Mouse (Mus musculus) kidney, embryonic 14.5 days (tissue): ENCODE data around the gene Ccdc15. TPM values are rescaled to one million over a fixed set of nuclear protein-coding genes. Genes with fewer than 3 reads are reported as not detected.

Experiments
- ATAC-seq: fragments of 200-750 bp; cut with Nextera tagmentation; 2 replicates; pipeline ENCODE4 v1.8.0; 2017; ENCODE audit warnings: moderate number of reproducible peaks, mild to moderate bottlenecking, moderate TSS enrichment, moderate library complexity; ENCODE audit not compliant: low FRiP score, low TSS enrichment
- H3K27ac ChIP-seq: fragments of 300-500 bp; sonication (generic); 2 replicates; pipeline ENCODE4 v1.5.1; 2014; ENCODE audit warnings: low read depth, mild to moderate bottlenecking, low read length, moderate library complexity, mixed read lengths
- H3K27me3 ChIP-seq: fragments of 300-500 bp; sonication (generic); 2 replicates; pipeline ENCODE4 v1.6.1; 2014; ENCODE audit warnings: mild to moderate bottlenecking, low read length; ENCODE audit not compliant: control insufficient read depth, insufficient read depth
- H3K36me3 ChIP-seq: fragments of 300-500 bp; sonication (generic); 2 replicates; pipeline ENCODE4 v1.6.1; 2014; ENCODE audit warnings: low read length, mixed read lengths; ENCODE audit not compliant: control insufficient read depth, insufficient read depth
- H3K4me1 ChIP-seq: fragments of 300-500 bp; sonication (generic); 2 replicates; pipeline ENCODE4 v1.6.1; 2014; ENCODE audit warnings: low read length, mixed read lengths; ENCODE audit not compliant: control insufficient read depth, insufficient read depth
- H3K4me2 ChIP-seq: fragments of 300-500 bp; sonication (generic); replicated peaks from 2 replicates; pipeline ENCODE4 v1.6.1; 2014; ENCODE audit warnings: low read depth, mild to moderate bottlenecking, low read length
- H3K4me3 ChIP-seq: fragments of 300-500 bp; sonication (generic); 2 replicates; pipeline ENCODE4 v1.5.1; 2014; ENCODE audit warnings: mild to moderate bottlenecking, low read length
- H3K9ac ChIP-seq: fragments of 300-500 bp; sonication (generic); 2 replicates; pipeline ENCODE4 v1.6.1; 2014; ENCODE audit warnings: low read depth, mild to moderate bottlenecking, low read length, moderate library complexity
- H3K9me3 ChIP-seq: fragments of 300-500 bp; sonication (generic); 2 replicates; pipeline ENCODE4 v1.6.1; 2016; ENCODE audit warnings: low read length; ENCODE audit not compliant: control insufficient read depth
- WGBS: fragments of 180-500 bp; shearing (Covaris S2); extraction: QIAGEN DNeasy Blood & Tissue Kit; methylation state at CpG from one replicate; pipeline ENCODE4 v1.1.7; 2014; 5-methylcytosine and 5-hydroxymethylcytosine counted together
- polyA plus RNA-seq: library from polyadenylated mRNA; unstranded; fragments of >200 nt; fragmentation: Nextera tagmentation; extraction: Ambion mirVana; gene quantifications from 2 replicates; pipeline ENCODE4 v1.2.1, GENCODE M21; 2014

The Ccdc15 gene
- polyA plus RNA-seq = 5.8 and 8.2 TPM in 2 replicates

DNA sequence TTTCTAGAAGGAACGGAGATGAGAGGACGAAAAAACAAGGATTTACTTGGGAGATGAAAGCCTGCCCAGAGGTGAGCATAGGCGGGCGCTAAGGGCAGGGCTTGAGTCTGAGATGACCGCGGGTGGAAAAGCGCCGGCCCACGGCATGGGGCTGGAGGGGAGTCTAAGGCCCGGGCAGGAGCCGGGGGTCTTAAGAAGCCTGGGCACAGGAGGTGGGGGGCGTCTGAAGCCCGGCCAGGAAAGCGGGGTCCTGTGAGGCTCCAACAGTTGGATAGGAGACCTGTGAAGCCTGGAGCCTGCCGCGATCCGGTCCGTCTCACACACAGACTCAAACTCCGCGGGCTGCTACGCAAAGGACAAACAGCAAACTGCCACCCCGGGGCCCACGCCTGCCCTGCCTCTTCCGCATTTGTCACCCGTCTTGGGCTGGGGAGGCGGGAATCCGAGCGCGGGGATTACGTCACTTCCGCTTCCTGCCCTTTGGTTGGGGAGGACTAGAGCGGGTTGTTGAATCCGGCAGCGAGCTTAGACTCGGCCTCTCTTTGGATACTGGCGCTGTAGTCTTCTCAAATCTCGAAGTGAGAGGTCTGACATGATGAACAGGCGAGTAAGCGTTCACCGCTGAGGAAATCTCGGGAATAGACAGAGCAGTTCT lies at the start of gene Ccdc15:
Gene Ccdc15 (minus strand): TSS at position 445 of the 655 bp plus-strand sequence.
- Histone ChIP-seq H3K27me3 (no peaks in the 10 kb centered on the region), H3K4me3 (peak within 1 kb of the TSS; percentile 75), H3K9me3 (no peaks in the 10 kb centered on the region), H3K9ac (peak within 1 kb of the TSS; percentile 82), H3K36me3 (no peaks in the 10 kb centered on the region), H3K4me2 (peak within 1 kb of the TSS; percentile 80), H3K4me1 (peaks cover 7% of the 10 kb centered on the region; the same call in 1 of the 2 replicates), H3K27ac (peak within 1 kb of the TSS; percentile 94)
- peak; percentile 97 for ATAC-seq
- under 1% methylated on average over 40 of the region's 41 CpGs for WGBS

DNA sequence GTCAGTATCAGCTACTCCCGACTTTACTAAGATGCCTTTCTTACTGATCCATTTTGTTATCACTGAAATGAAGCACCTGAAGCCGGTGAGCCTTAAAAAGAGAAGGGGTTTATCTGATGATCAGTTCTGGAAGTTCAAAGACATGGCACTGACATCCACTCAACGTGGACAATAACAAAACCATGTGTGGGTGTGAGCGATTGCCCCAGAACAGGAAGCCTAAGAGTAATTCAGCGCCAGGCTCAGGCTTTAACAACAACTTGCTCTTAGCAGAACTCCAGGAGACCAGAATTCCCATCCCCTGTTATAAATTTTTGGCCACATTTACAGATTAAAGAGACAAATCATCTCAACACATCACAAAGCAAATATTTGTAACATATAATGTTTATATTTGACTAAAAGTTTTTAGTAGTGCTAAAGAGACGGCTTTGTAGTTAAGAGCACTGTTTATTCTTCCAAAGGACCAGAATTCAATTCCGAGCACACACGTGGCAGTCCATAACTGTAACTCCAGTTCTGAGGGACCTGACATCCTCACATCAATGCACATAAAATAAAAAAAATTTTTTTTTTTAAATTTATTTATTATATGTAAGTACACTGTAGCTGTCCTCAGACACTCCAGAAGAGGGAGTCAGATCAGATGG lies 45.4 kb upstream of the Ccdc15 start:
- Histone ChIP-seq H3K4me2 (no peak overlapping the region), H3K4me1 (no peaks in the 10 kb centered on the region), H3K4me3 (no peak overlapping the region), H3K27me3 (no peaks in the 10 kb centered on the region), H3K9me3 (no peaks in the 10 kb centered on the region), H3K36me3 (no peaks in the 10 kb centered on the region), H3K27ac (no peak overlapping the region), H3K9ac (no peak overlapping the region)
- WGBS = 63% methylated on average over 8 of the region's 8 CpGs
- no peak for ATAC-seq

DNA sequence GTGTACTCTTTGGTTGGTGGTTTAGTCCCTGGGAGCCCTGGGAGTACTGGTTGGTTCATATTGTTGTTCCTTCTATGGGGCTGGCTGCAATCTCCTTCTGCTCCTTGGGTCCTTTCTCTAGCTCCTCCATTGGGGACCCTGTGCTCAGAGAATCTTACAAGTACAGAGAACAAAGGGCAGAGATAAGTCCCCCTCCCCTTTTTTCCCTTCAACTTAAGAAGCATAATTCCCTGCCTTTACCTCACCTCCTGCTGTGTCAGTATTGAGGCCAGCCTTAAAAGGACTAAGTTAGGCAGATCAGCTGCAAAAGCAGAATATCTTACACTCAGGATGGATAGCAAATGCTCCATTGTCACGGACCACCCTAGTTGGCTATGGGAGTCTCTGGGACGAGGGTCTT lies 43.8 kb upstream of the Ccdc15 start:
- no peak overlapping the region for H3K9ac ChIP-seq
- no peak overlapping the region for H3K27ac ChIP-seq
- H3K4me2 ChIP-seq = no peak overlapping the region
- 82% methylated on average over 2 of the region's 2 CpGs for WGBS
- H3K9me3 ChIP-seq = no peaks in the 10 kb centered on the region
- H3K27me3 ChIP-seq = no peaks in the 10 kb centered on the region
- no peak overlapping the region for H3K4me3 ChIP-seq
- H3K4me1 ChIP-seq = no peaks in the 10 kb centered on the region
- H3K36me3 ChIP-seq = no peaks in the 10 kb centered on the region
- no peak for ATAC-seq

DNA sequence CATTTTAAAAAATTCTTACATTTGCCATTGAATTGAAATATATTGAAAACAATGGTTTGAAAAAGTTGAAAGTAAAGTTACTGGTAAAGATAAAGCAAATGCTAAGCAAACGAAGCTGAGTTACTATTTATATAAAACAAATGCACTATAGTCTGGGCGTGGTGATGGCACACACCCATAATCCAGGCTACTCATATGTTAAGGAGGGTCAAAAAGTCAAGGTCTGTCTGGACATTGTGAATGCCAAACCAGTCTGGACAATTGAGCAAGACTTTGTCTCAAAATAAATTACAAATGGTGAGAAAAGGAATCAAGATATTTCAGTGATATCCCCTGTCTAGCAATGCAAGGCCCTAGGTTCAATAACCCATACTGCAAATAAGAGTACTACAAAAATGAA lies 42.7 kb upstream of the Ccdc15 start:
- H3K4me1 ChIP-seq = no peaks in the 10 kb centered on the region
- H3K36me3 ChIP-seq = no peaks in the 10 kb centered on the region
- H3K27me3 ChIP-seq = peaks cover 3% of the 10 kb centered on the region; the same call in 1 of the 2 replicates
- no peak overlapping the region for H3K9ac ChIP-seq
- no peak overlapping the region for H3K4me2 ChIP-seq
- H3K27ac ChIP-seq = no peak overlapping the region
- no peak for ATAC-seq
- no peaks in the 10 kb centered on the region for H3K9me3 ChIP-seq
- 82% methylated on average over 2 of the region's 2 CpGs for WGBS
- no peak overlapping the region for H3K4me3 ChIP-seq

GRCm38 (mm10) chr9:37384284-37385182 lies 36.3 kb upstream of the Ccdc15 start:
- H3K4me3 ChIP-seq = peak overlapping the region; percentile 46
- 8% methylated on average over 54 of the region's 54 CpGs for WGBS
- no peaks in the 10 kb centered on the region for H3K4me1 ChIP-seq
- H3K4me2 ChIP-seq = peak overlapping the region; percentile 80
- peak overlapping the region; percentile 51 for H3K9ac ChIP-seq
- no peaks in the 10 kb centered on the region for H3K36me3 ChIP-seq
- H3K27me3 ChIP-seq = peaks cover 17% of the 10 kb centered on the region; the same call in 1 of the 2 replicates
- H3K27ac ChIP-seq = no peak overlapping the region
- H3K9me3 ChIP-seq = no peaks in the 10 kb centered on the region
- peak; percentile 77 for ATAC-seq

DNA sequence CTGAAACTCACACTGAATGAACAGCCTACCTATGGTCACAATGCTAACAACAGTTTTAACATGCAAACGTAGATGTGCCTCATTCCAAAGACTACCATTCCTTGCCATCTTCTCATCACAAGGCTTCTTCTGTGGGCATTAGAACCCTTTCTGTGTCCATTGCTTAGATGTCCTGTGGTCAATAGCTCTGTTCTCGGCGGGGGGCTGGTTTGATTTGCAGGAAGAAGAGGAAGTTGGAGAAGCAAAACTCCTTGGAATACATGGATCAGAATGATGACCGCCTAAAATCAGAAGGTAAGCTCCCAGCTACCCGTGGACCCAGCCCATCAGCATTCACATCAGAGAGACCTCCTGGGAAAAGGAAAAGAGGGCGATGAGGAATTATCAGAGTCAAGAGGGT lies 34.9 kb upstream of the Ccdc15 start:
- Histone ChIP-seq H3K4me3 (no peak overlapping the region), H3K36me3 (no peaks in the 10 kb centered on the region), H3K27ac (no peak overlapping the region), H3K4me1 (no peaks in the 10 kb centered on the region), H3K4me2 (no peak overlapping the region), H3K9me3 (no peaks in the 10 kb centered on the region), H3K9ac (no peak overlapping the region), H3K27me3 (peaks cover 17% of the 10 kb centered on the region; the same call in 1 of the 2 replicates)
- 97% methylated on average over 6 of the region's 6 CpGs for WGBS
- no peak for ATAC-seq

- Histone ChIP-seq H3K9ac (no peak overlapping the region), H3K4me3 (no peak overlapping the region), H3K27me3 (no peaks in the 10 kb centered on the region), H3K9me3 (no peaks in the 10 kb centered on the region), H3K36me3 (no peaks in the 10 kb centered on the region), H3K4me2 (no peak overlapping the region), H3K27ac (no peak overlapping the region), H3K4me1 (0 out of 2 replicates have a peak, but pooled peaks cover 4% of the 10 kb centered on the region)
- ATAC-seq = no peak
- 91% methylated on average over 5 of the region's 5 CpGs for WGBS
These were observed 27.5 kb upstream of the Ccdc15 start for GRCm38 (mm10) chr9:37375718-37376117.

GRCm38 (mm10) chr9:37371232-37371801 lies 23.1 kb upstream of the Ccdc15 start:
- H3K9me3 ChIP-seq = no peaks in the 10 kb centered on the region
- no peak overlapping the region for H3K9ac ChIP-seq
- peak; percentile 77 for ATAC-seq
- peaks cover 3% of the 10 kb centered on the region; the same call in 1 of the 2 replicates for H3K27me3 ChIP-seq
- H3K36me3 ChIP-seq = no peaks in the 10 kb centered on the region
- no peak overlapping the region for H3K4me3 ChIP-seq
- 44% methylated on average over 7 of the region's 7 CpGs for WGBS
- 0 out of 2 replicates have a peak, but pooled peaks cover 4% of the 10 kb centered on the region for H3K4me1 ChIP-seq
- no peak overlapping the region for H3K4me2 ChIP-seq
- H3K27ac ChIP-seq = no peak overlapping the region
